Mouse (Mus musculus): ENCODE data around the gene Ss18l2. TPM values are rescaled to one million over a fixed set of nuclear protein-coding genes. Genes with fewer than 3 reads are reported as not detected.

Ss18l2 gene
- polyA plus RNA-seq, 1 experiment from 2014 or later = 89.3 TPM

DNA sequence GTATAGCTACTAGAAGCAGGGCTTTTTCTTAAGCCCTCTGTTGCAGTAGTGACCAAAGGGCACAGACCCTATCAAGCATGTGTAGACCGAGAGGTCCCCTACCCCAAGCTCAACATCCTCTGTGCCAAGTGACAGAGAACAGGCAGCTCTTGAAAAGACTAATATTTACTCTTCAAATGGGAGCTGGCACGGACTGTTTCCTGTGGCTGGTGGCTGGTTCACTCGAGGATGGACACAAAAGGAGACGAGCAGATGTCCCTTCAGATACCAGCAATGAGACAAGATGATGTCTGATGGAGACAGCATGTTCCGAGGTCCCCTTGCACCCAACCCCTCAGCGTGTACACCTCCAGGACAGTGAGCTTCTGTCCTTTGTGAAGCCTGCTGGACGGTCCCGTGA, 32.7 kb upstream of the Ss18l2 start:
- no peak overlapping the region for H3K4me2 ChIP-seq
- H3K27me3 ChIP-seq (replicated peaks) = no peaks in the 10 kb centered on the region; the same call in 1 of the 2 replicates
- H3K36me3 ChIP-seq = no peaks in the 10 kb centered on the region
- no peak for ATAC-seq
- 27% methylated on average over 8 of the region's 8 CpGs for WGBS (ENCODE audit: insufficient replicate concordance)
- no peak overlapping the region for H3K9ac ChIP-seq
- no peak overlapping the region for H3K4me3 ChIP-seq
- no peak overlapping the region for H3K27ac ChIP-seq
- peaks cover 20% of the 10 kb centered on the region for H3K4me1 ChIP-seq
- H3K9me3 ChIP-seq (replicated peaks) = no peaks in the 10 kb centered on the region

GRCm38 (mm10) chr9:121679549-121679948, 30.6 kb upstream of the Ss18l2 start:
- H3K27me3 ChIP-seq (replicated peaks) = no peaks in the 10 kb centered on the region; the same call in 1 of the 2 replicates
- no peak overlapping the region for H3K4me2 ChIP-seq
- no peak overlapping the region for H3K4me3 ChIP-seq
- H3K9ac ChIP-seq = no peak overlapping the region
- H3K4me1 ChIP-seq = peaks cover 14% of the 10 kb centered on the region
- H3K27ac ChIP-seq = no peak overlapping the region
- peaks cover 8% of the 10 kb centered on the region; the same call in 1 of the 2 replicates for H3K36me3 ChIP-seq
- WGBS (ENCODE audit: insufficient replicate concordance) = 23% methylated on average over 6 of the region's 6 CpGs
- no peaks in the 10 kb centered on the region for H3K9me3 ChIP-seq (replicated peaks)
- ATAC-seq = peak; percentile 34; the same call in 1 of the 2 replicates

DNA sequence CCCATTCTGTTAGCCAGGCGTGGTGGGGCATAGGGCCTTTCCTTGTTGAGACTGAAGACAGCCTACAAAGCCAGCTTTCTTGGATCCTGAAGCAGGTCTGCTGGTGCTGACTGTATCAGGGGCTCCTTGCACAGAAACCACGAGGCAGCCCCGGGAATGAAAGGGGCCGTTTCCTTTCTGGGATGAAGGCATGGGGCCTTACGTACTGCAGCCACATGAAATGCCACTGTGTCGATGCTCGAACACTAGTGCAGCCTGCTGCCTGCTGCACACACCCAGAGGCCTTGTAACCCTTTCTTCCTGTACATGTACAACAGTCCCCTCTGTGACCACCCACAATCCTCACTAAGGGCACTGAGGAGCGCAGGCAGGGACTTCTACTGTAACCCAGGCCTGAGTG, 28.9 kb upstream of the Ss18l2 start:
- Histone ChIP-seq H3K9ac (no peak overlapping the region), H3K4me1 (peaks cover 10% of the 10 kb centered on the region), H3K36me3 (peaks cover 19% of the 10 kb centered on the region), H3K27me3 (replicated peaks) (no peaks in the 10 kb centered on the region; the same call in 1 of the 2 replicates), H3K4me2 (no peak overlapping the region), H3K27ac (no peak overlapping the region), H3K4me3 (no peak overlapping the region), H3K9me3 (replicated peaks) (no peaks in the 10 kb centered on the region)
- WGBS (ENCODE audit: insufficient replicate concordance) = 44% methylated on average over 8 of the region's 8 CpGs
- no peak for ATAC-seq

DNA sequence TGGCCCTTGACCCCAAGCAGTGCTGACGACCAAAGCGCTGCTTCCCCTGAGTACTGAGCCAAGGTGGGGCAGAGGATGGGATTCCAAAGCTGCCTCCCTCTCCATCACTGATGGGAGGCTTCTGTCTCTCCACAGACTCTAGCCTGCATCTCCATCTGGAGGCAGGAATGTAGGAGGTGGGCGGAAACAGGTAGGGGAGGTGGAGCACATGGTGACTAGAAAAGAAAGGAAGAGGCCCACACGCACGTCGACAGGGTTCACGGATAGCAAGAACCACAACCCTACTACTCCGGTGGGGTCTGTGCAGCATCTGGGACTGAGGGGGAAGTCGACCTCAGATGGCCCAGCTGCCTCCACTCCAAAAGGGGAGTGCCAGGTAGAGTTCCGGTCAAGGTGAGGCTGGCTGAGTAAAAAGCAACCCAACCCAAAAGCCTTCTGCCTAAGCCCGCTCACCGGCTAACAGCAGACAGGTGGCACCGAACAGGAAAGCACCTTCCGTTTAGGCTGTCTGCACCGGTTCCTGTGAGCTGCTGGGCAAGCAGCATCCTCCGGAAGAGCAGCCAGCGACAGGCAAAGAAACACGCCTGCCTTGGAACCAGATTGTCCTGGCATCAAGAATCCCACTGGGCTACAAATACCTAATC, 28.0 kb upstream of the Ss18l2 start:
- Histone ChIP-seq H3K4me2 (no peak overlapping the region), H3K9me3 (replicated peaks) (no peaks in the 10 kb centered on the region), H3K27ac (no peak overlapping the region), H3K4me1 (peaks cover 4% of the 10 kb centered on the region), H3K4me3 (no peak overlapping the region), H3K9ac (no peak overlapping the region), H3K27me3 (replicated peaks) (no peaks in the 10 kb centered on the region; the same call in 1 of the 2 replicates), H3K36me3 (peaks cover 19% of the 10 kb centered on the region)
- 63% methylated on average over 18 of the region's 18 CpGs for WGBS (ENCODE audit: insufficient replicate concordance)
- no peak for ATAC-seq

DNA sequence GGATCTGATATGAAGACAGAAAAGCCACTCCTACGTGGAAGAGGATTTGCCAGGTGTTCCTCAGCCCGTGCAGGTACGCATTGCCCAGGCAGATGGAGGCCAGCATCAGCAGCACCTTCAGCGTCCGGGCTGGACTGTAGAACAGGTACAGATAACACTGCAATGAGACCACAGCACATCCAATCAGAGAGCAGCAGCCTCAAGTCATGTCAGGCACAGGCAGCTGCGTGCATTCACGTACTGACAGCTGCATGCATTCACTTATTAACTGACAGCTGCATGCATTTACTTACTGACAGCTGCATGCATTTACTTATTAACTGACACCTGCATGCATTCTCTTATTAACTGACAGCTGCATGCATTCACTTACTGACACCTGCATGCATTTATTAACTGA, 25.4 kb upstream of the Ss18l2 start:
- Histone ChIP-seq H3K27ac (no peak overlapping the region), H3K9me3 (replicated peaks) (no peaks in the 10 kb centered on the region), H3K36me3 (peaks cover 26% of the 10 kb centered on the region), H3K4me3 (no peak overlapping the region), H3K9ac (no peak overlapping the region), H3K27me3 (replicated peaks) (no peaks in the 10 kb centered on the region), H3K4me2 (no peak overlapping the region), H3K4me1 (no peaks in the 10 kb centered on the region)
- ATAC-seq = no peak
- WGBS (ENCODE audit: insufficient replicate concordance) = 64% methylated on average over 7 of the region's 7 CpGs

GRCm38 (mm10) chr9:121690200-121690651, 19.9 kb upstream of the Ss18l2 start:
- Histone ChIP-seq H3K27ac (no peak overlapping the region), H3K9ac (no peak overlapping the region), H3K27me3 (replicated peaks) (no peaks in the 10 kb centered on the region), H3K9me3 (replicated peaks) (no peaks in the 10 kb centered on the region), H3K4me2 (no peak overlapping the region), H3K4me3 (no peak overlapping the region), H3K4me1 (no peaks in the 10 kb centered on the region), H3K36me3 (peaks cover 22% of the 10 kb centered on the region)
- no peak for ATAC-seq
- WGBS (ENCODE audit: insufficient replicate concordance) = 85% methylated on average over 15 of the region's 15 CpGs

DNA sequence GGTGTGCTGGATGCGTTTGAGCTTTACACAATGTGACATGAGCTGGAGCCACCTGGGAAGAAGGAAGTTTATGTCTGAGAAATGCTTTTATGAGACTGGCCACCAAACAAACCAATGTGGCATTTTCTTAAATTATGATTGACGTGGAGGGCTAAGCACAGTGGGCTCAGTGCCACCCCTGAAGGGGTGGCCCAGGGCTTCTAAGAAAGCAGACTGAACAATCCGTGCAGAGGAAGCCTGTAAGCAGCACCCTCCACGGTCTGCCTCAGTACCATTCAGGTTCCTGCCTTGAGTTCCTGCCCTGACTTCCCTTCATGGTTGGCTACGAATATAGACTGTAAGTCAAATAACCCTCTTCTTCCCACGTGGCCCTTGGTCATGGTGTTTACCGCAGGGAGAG, 19.4 kb upstream of the Ss18l2 start:
- no peak for ATAC-seq
- 73% methylated on average over 7 of the region's 7 CpGs for WGBS (ENCODE audit: insufficient replicate concordance)

DNA sequence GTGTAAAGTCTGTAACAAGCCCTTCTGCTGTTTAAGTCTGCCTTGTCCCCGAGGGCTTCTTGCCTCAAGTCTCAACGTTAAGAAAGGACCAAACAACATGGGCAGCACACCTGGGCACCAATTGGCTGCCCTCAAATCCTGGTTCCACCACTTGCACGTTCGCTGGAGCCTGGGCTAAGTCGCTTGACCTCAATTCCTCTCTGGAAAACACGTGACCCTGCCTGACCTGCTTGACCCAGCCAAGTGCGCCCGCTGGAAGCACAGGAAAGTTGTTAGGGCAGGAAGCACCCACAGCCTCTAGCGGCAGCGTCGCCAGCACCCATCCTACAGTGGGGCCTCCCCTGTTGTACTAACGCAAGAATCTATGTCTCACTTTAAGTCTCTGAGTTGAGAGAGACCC, 15.4 kb upstream of the Ss18l2 start:
- no peak overlapping the region for H3K27ac ChIP-seq
- H3K4me3 ChIP-seq = no peak overlapping the region
- H3K9ac ChIP-seq = no peak overlapping the region
- H3K4me1 ChIP-seq = no peaks in the 10 kb centered on the region
- H3K36me3 ChIP-seq = peaks cover 10% of the 10 kb centered on the region; the same call in 1 of the 2 replicates
- 67% methylated on average over 12 of the region's 12 CpGs for WGBS (ENCODE audit: insufficient replicate concordance)
- peaks cover 7% of the 10 kb centered on the region for H3K9me3 ChIP-seq (replicated peaks)
- H3K27me3 ChIP-seq (replicated peaks) = no peaks in the 10 kb centered on the region
- H3K4me2 ChIP-seq = no peak overlapping the region
- ATAC-seq = no peak

More for the DNA sequence above, 19.4 kb upstream of the Ss18l2 start:
- Histone ChIP-seq H3K27ac (no peak overlapping the region), H3K4me2 (no peak overlapping the region), H3K9me3 (replicated peaks) (no peaks in the 10 kb centered on the region), H3K4me1 (no peaks in the 10 kb centered on the region), H3K9ac (no peak overlapping the region), H3K4me3 (no peak overlapping the region), H3K27me3 (replicated peaks) (no peaks in the 10 kb centered on the region), H3K36me3 (peaks cover 17% of the 10 kb centered on the region; the same call in 1 of the 2 replicates)

DNA sequence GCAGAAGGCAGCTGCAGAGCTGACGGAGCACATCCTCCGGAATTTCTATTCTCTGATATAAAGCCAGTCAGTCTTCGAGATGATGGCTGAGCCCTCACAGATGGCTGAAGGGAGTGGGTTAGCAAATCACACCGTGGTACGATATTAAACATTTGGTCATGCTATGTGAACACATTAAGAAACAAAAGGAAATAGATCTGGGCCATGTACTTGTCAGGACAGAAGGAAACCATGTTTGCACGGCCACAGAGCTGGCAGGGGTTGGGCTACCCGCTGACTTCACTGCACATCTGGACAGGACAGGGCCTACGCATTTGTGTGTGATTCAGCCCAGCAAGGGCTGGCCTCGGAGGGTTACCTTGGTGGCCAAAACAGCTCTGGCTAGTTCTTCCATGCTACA, 13.5 kb upstream of the Ss18l2 start:
- ATAC-seq = no peak
- Histone ChIP-seq H3K4me3 (no peak overlapping the region), H3K36me3 (peaks cover 7% of the 10 kb centered on the region; the same call in 1 of the 2 replicates), H3K27me3 (replicated peaks) (no peaks in the 10 kb centered on the region), H3K4me1 (no peaks in the 10 kb centered on the region), H3K27ac (no peak overlapping the region), H3K9me3 (replicated peaks) (peaks cover 7% of the 10 kb centered on the region), H3K9ac (no peak overlapping the region), H3K4me2 (no peak overlapping the region)
- WGBS (ENCODE audit: insufficient replicate concordance) = 92% methylated on average over 9 of the region's 9 CpGs

GRCm38 (mm10) chr9:121697150-121698049, 12.7 kb upstream of the Ss18l2 start:
- ATAC-seq = peak; percentile 40; the same call in 1 of the 2 replicates
- H3K4me1 ChIP-seq = no peaks in the 10 kb centered on the region
- H3K4me3 ChIP-seq = no peak overlapping the region
- 96% methylated on average over 1 of the region's 1 CpGs for WGBS (ENCODE audit: insufficient replicate concordance)
- H3K27ac ChIP-seq = no peak overlapping the region
- peaks cover 7% of the 10 kb centered on the region for H3K9me3 ChIP-seq (replicated peaks)
- H3K4me2 ChIP-seq = no peak overlapping the region
- peaks cover 5% of the 10 kb centered on the region; the same call in 1 of the 2 replicates for H3K36me3 ChIP-seq
- no peaks in the 10 kb centered on the region for H3K27me3 ChIP-seq (replicated peaks)
- no peak overlapping the region for H3K9ac ChIP-seq

DNA sequence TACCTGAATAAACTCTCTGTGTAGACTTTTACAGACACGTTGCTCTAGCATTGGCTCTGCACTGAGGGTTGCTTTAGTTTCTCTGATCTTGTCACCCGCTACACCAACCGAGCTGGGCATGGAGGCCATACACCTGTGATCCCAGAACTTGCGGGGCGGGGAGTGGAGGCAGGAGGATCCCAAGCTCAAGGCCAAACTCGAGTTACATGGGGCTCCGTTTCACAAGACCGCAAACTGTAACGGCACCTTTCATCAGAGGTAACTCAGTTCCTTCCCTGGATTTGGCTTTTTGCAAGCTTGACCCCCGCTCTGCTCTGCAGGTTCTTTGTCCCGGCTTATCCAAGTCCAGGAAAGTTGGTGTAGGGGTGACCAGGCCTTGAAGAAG, 5.9 kb upstream of the Ss18l2 start:
- H3K9ac ChIP-seq = peak overlapping the region; percentile 76
- H3K36me3 ChIP-seq = no peaks in the 10 kb centered on the region
- H3K9me3 ChIP-seq (replicated peaks) = no peaks in the 10 kb centered on the region
- H3K4me2 ChIP-seq = peak overlapping the region; percentile 88
- H3K4me1 ChIP-seq = peaks cover 58% of the 10 kb centered on the region
- peak overlapping the region; percentile 70 for H3K4me3 ChIP-seq
- peak overlapping the region; percentile 96 for H3K27ac ChIP-seq
- ATAC-seq = no peak
- no peaks in the 10 kb centered on the region for H3K27me3 ChIP-seq (replicated peaks)
- WGBS (ENCODE audit: insufficient replicate concordance) = 37% methylated on average over 11 of the region's 11 CpGs

All from liver, embryonic 12.5 days (tissue).